Mouse (Mus musculus) midbrain, postnatal 0 days (tissue): ENCODE measurements around the gene Scn9a. TPM values are rescaled to one million over a fixed set of nuclear protein-coding genes. Genes with fewer than 3 reads are reported as not detected.
A peak's percentile ranks its signal among the peaks of the same experiment; 100 is the strongest.

ENCODE experiments used
- ATAC-seq: fragments of 200-750 bp; cut with Nextera tagmentation; 2 replicates; pipeline ENCODE4 v1.8.0; 2017; ENCODE audit warnings: moderate number of reproducible peaks, mild to moderate bottlenecking, moderate TSS enrichment, moderate library complexity; ENCODE audit not compliant: low FRiP score
- DNase-seq: peaks from one replicate; pipeline ENCODE4 v3.0.0-alpha.2; 2015; ENCODE audit warnings: low spot score
- H3K27ac ChIP-seq: fragments of 300-500 bp; sonication (generic); 2 replicates; pipeline ENCODE4 v1.5.1; 2014; ENCODE audit warnings: low read depth, mild to moderate bottlenecking, low read length, mixed read lengths
- H3K27me3 ChIP-seq: fragments of 300-500 bp; sonication (generic); 2 replicates; pipeline ENCODE4 v1.6.1; 2014; ENCODE audit warnings: low read length, control low read depth, mixed read lengths; ENCODE audit not compliant: insufficient read depth
- H3K36me3 ChIP-seq: fragments of 300-500 bp; sonication (generic); 2 replicates; pipeline ENCODE4 v1.6.1; 2014; ENCODE audit warnings: low read length, control low read depth, mixed read lengths; ENCODE audit not compliant: insufficient read depth
- H3K4me1 ChIP-seq: fragments of 300-500 bp; sonication (generic); 2 replicates; pipeline ENCODE4 v1.6.1; 2014; ENCODE audit warnings: mild to moderate bottlenecking, control low read depth, antibody characterized with exemption, low read length, mixed read lengths; ENCODE audit not compliant: insufficient read depth
- H3K4me2 ChIP-seq: fragments of 300-500 bp; sonication (generic); 2 replicates; pipeline ENCODE4 v1.6.1; 2014; ENCODE audit warnings: low read depth, mild to moderate bottlenecking, low read length, mixed read lengths; ENCODE audit not compliant: poor library complexity, severe bottlenecking
- H3K4me3 ChIP-seq: fragments of 300-500 bp; sonication (generic); 2 replicates; pipeline ENCODE4 v1.5.1; 2014; ENCODE audit warnings: low read depth, mild to moderate bottlenecking, low read length, moderate library complexity
- H3K9ac ChIP-seq: fragments of 300-500 bp; sonication (generic); replicated peaks from 2 replicates; pipeline ENCODE4 v1.6.1; 2014; ENCODE audit warnings: mild to moderate bottlenecking, low read length, moderate library complexity, mixed read lengths; ENCODE audit not compliant: poor library complexity, severe bottlenecking
- H3K9me3 ChIP-seq: fragments of 300-500 bp; sonication (generic); 2 replicates; pipeline ENCODE4 v1.6.1; 2016; ENCODE audit warnings: low read length, control low read depth
- CTCF ChIP-seq: IDR thresholded peaks from 2 replicates; pipeline ENCODE4 v1.5.1; 2016; ENCODE audit warnings: antibody characterized with exemption, mild to moderate bottlenecking
- WGBS: fragments of 180-500 bp; shearing (Covaris S2); extraction: QIAGEN DNeasy Blood & Tissue Kit; methylation state at CpG from one replicate; pipeline ENCODE4 v1.1.7; 2014; 5-methylcytosine and 5-hydroxymethylcytosine counted together
- polyA plus RNA-seq: library from polyadenylated mRNA; unstranded; fragments of >200 nt; fragmentation: Nextera tagmentation; extraction: Ambion mirVana; gene quantifications from 2 replicates; pipeline ENCODE4 v1.2.1, GENCODE M21; 2015
- total RNA-seq: library from RNA; depleted of rRNA; stranded (reverse); fragments of >200 nt; gene quantifications from 2 replicates; pipeline ENCODE4 v1.2.3, GENCODE M21; 2014

Scn9a gene
- total and polyA plus RNA-seq, 2 experiments from 2014 or later: 8.7 to 14.5 TPM

DNA sequence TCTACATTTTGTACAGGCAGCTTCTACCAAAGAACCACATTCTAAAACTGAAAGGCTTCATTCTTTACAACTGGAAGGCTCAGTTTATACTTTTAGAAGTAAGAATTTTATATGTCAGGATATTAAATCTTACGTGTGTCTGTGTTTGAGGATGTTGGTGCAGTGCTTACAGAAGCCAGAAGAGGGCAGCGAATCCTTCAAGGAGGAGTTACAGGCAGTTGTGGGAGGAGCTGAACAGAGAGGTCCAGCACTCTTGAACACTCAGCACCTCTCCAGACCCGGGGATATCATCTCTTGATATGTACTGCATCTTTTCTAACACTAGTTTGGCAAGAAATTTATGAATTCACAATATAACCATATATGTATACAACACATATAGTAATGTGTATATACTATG is 114.8 kb downstream of the Scn9a start:
- 62% methylated on average over 3 of the region's 3 CpGs for WGBS
- H3K9ac ChIP-seq: no peak overlapping the region
- no peak overlapping the region for H3K4me3 ChIP-seq
- peak; percentile 29; the same call in 1 of the 2 replicates for TF ChIP-seq CTCF
- no peaks in the 10 kb centered on the region for H3K36me3 ChIP-seq
- H3K9me3 ChIP-seq: no peaks in the 10 kb centered on the region
- no peaks in the 10 kb centered on the region for H3K27me3 ChIP-seq
- no peaks in the 10 kb centered on the region for H3K4me1 ChIP-seq
- H3K4me2 ChIP-seq: no peak overlapping the region
- no peak overlapping the region for H3K27ac ChIP-seq
- ATAC-seq: no peak
- DNase-seq: no peak

DNA sequence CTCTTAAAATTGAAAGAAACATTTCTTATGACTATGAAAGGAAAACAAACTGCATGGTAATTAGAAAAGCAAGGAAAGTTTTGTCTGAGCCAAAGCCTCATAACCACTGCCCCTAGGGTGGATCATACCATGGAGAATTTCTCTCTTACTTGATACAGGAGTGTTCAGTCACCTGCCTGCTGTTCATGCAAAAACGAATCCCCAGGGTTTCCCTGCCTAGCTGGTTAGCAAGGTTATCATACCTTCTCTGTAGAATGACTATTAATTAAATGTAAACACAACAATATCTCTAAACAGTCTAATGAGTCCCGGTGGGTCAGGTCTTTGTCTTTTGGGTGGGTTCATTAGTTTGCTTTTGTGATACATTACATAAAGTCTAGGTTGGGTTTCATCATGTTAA is 123.3 kb downstream of the Scn9a start:
- DNase-seq (no peak), ATAC-seq (no peak)
- no peak overlapping the region for H3K4me2 ChIP-seq
- H3K9me3 ChIP-seq: no peaks in the 10 kb centered on the region
- H3K27me3 ChIP-seq: no peaks in the 10 kb centered on the region
- no peak overlapping the region for H3K27ac ChIP-seq
- 77% methylated on average over 2 of the region's 2 CpGs for WGBS
- H3K9ac ChIP-seq: no peak overlapping the region
- TF ChIP-seq CTCF: no peak
- H3K4me1 ChIP-seq: no peaks in the 10 kb centered on the region
- H3K4me3 ChIP-seq: no peak overlapping the region
- no peaks in the 10 kb centered on the region for H3K36me3 ChIP-seq

DNA sequence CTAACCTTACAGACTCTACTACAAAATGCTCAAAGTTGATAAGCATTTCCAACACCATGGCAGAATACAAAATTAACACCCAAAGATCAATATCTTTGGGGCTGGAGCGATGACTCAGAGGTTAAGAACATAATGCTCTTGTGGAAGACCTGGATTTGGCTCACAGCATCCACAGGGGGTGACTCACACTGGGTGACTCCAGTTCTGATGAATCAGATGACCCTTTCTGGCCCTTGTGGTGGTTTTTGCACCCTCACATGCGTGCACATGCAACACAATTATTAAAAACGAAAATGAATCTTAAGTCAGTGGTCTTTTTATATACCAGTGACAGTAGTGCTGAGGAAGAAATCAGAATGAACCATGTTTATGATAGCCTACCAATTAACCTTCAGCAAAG is 126.7 kb downstream of the Scn9a start:
- no peak for DNase-seq
- H3K4me1 ChIP-seq: no peaks in the 10 kb centered on the region
- no peaks in the 10 kb centered on the region for H3K27me3 ChIP-seq
- no peak overlapping the region for H3K4me2 ChIP-seq
- no peak for ATAC-seq
- H3K4me3 ChIP-seq: no peak overlapping the region
- H3K27ac ChIP-seq: no peak overlapping the region
- peaks cover 2% of the 10 kb centered on the region; the same call in 1 of the 2 replicates for H3K36me3 ChIP-seq
- no peak for TF ChIP-seq CTCF
- no peaks in the 10 kb centered on the region for H3K9me3 ChIP-seq
- H3K9ac ChIP-seq: no peak overlapping the region
- WGBS: 80% methylated on average over 3 of the region's 3 CpGs

DNA sequence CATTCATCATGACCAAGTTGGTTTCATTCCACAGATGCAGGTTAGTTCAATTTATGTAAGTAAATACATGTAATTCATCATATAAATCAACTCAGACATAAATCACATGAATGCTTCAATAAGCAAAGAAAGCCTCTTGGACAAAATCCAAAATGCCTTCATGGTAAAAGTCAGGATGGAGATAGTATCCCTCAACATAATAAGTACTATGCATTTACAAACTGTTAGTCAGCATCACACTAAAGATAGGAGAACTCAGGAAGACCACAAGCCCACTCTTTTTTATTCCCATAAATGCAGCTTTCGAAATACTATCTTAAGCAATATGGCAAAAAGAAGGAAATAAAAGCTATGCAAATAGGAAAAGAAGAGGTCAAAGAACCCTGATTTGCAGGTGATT is 127.1 kb downstream of the Scn9a start:
- no peak overlapping the region for H3K9ac ChIP-seq
- H3K36me3 ChIP-seq: peaks cover 2% of the 10 kb centered on the region; the same call in 1 of the 2 replicates
- H3K27ac ChIP-seq: no peak overlapping the region
- DNase-seq: no peak
- H3K4me2 ChIP-seq: no peak overlapping the region
- no peak for ATAC-seq
- no peaks in the 10 kb centered on the region for H3K9me3 ChIP-seq
- no peaks in the 10 kb centered on the region for H3K27me3 ChIP-seq
- 92% methylated on average over 1 of the region's 1 CpGs for WGBS
- TF ChIP-seq CTCF: no peak
- H3K4me3 ChIP-seq: no peak overlapping the region
- H3K4me1 ChIP-seq: no peaks in the 10 kb centered on the region

DNA sequence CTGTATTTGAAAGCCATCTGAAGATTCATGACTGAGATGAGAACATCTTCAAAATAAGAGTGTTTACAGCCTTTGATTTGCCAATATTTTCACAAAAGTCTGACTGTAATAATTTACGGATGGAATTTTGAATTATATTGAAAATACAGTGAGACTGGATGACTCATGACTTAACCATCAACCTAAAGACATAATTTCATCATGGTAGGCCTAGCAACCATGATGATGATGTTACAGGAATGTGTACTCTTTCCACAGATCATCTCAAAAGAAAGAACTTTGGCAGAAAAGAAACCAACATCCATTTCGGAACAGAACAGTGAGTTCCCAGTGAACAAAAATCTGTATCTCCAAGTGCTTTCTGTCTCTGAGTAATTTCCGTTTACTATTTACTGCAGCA is 132.6 kb downstream of the Scn9a start:
- peaks cover 2% of the 10 kb centered on the region; the same call in 1 of the 2 replicates for H3K36me3 ChIP-seq
- no peaks in the 10 kb centered on the region for H3K4me1 ChIP-seq
- no peak overlapping the region for H3K4me3 ChIP-seq
- no peak for TF ChIP-seq CTCF
- ATAC-seq: no peak
- no peak overlapping the region for H3K27ac ChIP-seq
- DNase-seq: no peak
- no peaks in the 10 kb centered on the region for H3K9me3 ChIP-seq
- H3K4me2 ChIP-seq: no peak overlapping the region
- no peaks in the 10 kb centered on the region for H3K27me3 ChIP-seq
- WGBS: 93% methylated on average over 3 of the region's 3 CpGs
- H3K9ac ChIP-seq: no peak overlapping the region

DNA sequence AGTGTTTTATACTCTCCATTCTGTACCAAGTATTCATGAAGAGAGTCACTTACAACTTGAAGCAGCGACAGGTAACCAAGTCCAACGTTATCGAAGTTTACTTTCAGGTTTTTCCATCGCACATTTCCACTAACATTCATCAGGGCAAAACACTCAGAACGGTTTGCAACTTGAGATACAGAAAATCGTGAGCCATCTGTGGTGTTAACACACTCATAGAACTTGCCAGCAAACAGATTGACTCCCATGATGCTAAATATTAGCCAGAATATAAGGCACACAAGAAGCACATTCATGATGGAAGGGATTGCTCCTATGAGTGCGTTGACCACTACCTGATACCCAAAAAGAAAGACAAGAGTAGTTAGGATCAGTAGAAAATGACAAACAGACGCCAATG is 140.2 kb downstream of the Scn9a start:
- DNase-seq: no peak
- H3K27me3 ChIP-seq: no peaks in the 10 kb centered on the region
- H3K9me3 ChIP-seq: no peaks in the 10 kb centered on the region
- no peak for ATAC-seq
- H3K4me3 ChIP-seq: no peak overlapping the region
- WGBS: 91% methylated on average over 8 of the region's 8 CpGs
- no peak overlapping the region for H3K4me2 ChIP-seq
- no peak for TF ChIP-seq CTCF
- H3K36me3 ChIP-seq: no peaks in the 10 kb centered on the region
- no peak overlapping the region for H3K27ac ChIP-seq
- no peak overlapping the region for H3K9ac ChIP-seq
- no peaks in the 10 kb centered on the region for H3K4me1 ChIP-seq
